Mouse (Mus musculus) E14TG2a.4 (cell line): ENCODE measurements around the gene Vwf.

ENCODE experiments used
- CTCF ChIP-seq: conservative IDR thresholded peaks from 2 replicates; pipeline ENCODE4 v1.5.1; 2014; ENCODE audit warnings: low read length
- POU5F1 ChIP-seq: IDR thresholded peaks from 2 replicates; pipeline ENCODE4 v1.6.1; 2014; ENCODE audit warnings: low read length, borderline replicate concordance

DNA sequence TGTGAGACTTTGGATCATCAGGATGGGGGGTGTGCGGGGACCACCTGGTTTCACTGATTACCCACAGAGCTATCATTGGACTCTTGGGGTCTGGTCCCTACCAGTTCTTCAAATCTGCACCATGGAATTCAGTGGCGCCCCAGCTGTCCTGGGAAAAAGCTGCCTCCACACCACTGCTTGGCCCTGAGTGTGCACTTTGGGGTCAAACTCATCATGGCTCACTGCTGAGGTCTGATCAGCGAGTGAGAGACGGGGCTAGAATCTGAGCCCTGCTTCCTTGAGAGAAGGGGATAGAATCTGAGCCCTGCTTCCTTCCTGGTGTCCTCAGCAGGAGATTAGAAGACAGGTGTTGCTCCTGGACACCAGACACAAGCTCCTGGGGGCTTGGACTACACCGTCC lies 55.8 kb downstream of the Vwf start:
- TF ChIP-seq CTCF, result no peak
- no peak for TF ChIP-seq POU5F1
